Mouse (Mus musculus): ENCODE data around the gene Sgms1. TPM values are rescaled to one million over a fixed set of nuclear protein-coding genes. Genes with fewer than 3 reads are reported as not detected.

Sgms1 gene
- polyA plus RNA-seq, 1 experiment = 243 TPM

GRCm38 (mm10) chr19:32292782-32293776 lies 96.4 kb downstream of the Sgms1 start:
- H3K36me3 ChIP-seq (ENCODE audit: control insufficient read depth, insufficient read depth, low read length) = no peaks in the 10 kb centered on the region; the same call in none of the 2 replicates
- H3K27me3 ChIP-seq (ENCODE audit: control insufficient read depth, insufficient read depth, low read length) = no peaks in the 10 kb centered on the region
- TF ChIP-seq CTCF (IDR thresholded peaks at IDR 0.05; ENCODE audit: control insufficient read depth, insufficient read depth, insufficient replicate concordance, low read depth, low read length) (no peak), POLR2A (IDR thresholded peaks at IDR 0.05; ENCODE audit: control insufficient read depth, low read depth, low read length) (no peak)
- H3K27ac ChIP-seq (ENCODE audit: control insufficient read depth, insufficient read depth, low read depth, low read length) = no peak overlapping the region
- H3K4me3 ChIP-seq (ENCODE audit: control insufficient read depth, low read depth, low read length) = no peak overlapping the region
- peaks cover 2% of the 10 kb centered on the region for H3K4me1 ChIP-seq (ENCODE audit: control insufficient read depth, insufficient read depth, low read length)

DNA sequence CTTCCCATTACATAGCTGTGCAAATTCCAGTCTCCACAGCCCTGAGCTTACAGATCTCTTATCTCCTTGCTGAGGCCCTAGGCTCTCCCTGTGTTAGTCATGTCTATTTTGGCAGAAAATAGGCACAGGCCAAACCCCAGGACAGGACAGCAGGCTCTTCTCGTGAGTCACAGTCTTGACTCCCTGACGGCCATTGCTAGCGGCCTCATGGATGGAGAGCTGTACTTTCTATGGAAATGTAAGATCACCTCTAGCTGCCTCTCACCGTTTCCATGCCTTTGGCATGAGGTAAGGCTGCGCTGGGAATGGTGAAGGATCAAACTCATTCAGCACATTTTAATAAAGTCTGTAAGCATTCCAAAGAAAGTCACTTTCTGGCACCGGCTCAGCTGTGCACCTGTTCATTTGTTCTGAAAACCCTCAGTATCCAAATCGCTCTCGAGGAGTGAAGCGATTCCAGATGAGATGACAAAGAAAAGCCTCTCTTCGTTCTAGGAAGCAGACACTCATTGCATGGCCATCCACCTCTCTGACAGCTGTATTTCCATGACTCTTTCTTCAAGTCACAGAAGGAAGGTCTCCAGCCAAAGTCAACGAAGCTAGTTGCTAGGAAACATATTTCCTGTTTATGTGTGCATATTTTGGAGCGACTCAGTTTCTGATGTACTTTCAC lies 97.3 kb downstream of the Sgms1 start:
- Histone ChIP-seq H3K36me3 (ENCODE audit: control insufficient read depth, insufficient read depth, low read length) (no peaks in the 10 kb centered on the region; the same call in none of the 2 replicates), H3K27ac (ENCODE audit: control insufficient read depth, insufficient read depth, low read depth, low read length) (peak overlapping the region; percentile 36), H3K27me3 (ENCODE audit: control insufficient read depth, insufficient read depth, low read length) (no peaks in the 10 kb centered on the region), H3K4me3 (ENCODE audit: control insufficient read depth, low read depth, low read length) (no peak overlapping the region), H3K4me1 (ENCODE audit: control insufficient read depth, insufficient read depth, low read length) (peaks cover 2% of the 10 kb centered on the region)
- no peak for TF ChIP-seq CTCF (IDR thresholded peaks at IDR 0.05; ENCODE audit: control insufficient read depth, insufficient read depth, insufficient replicate concordance, low read depth, low read length)
- TF ChIP-seq POLR2A (IDR thresholded peaks at IDR 0.05; ENCODE audit: control insufficient read depth, low read depth, low read length) = no peak

DNA sequence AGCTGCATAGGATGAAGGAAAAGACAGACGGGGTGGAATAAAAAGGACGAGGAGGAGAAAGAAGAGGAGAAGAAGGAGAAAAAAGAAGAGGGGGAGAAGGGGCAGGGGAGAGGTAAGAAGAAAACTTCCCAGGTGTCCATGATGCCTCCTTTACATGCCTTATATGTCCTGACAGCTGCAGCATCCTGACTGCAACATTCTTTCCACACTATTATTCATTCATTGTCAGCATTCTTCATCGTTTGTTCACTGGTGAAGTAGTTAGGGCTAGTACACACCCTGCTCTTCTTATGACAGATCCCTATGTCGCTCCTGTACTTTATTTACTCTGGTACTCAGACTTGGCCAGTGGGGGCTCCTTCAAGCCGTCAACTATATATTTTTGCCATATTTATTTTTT lies 98.4 kb downstream of the Sgms1 start:
- H3K27ac ChIP-seq (ENCODE audit: control insufficient read depth, insufficient read depth, low read depth, low read length) = no peak overlapping the region
- no peaks in the 10 kb centered on the region for H3K27me3 ChIP-seq (ENCODE audit: control insufficient read depth, insufficient read depth, low read length)
- no peak overlapping the region for H3K4me3 ChIP-seq (ENCODE audit: control insufficient read depth, low read depth, low read length)
- TF ChIP-seq CTCF (IDR thresholded peaks at IDR 0.05; ENCODE audit: control insufficient read depth, insufficient read depth, insufficient replicate concordance, low read depth, low read length) (no peak), POLR2A (IDR thresholded peaks at IDR 0.05; ENCODE audit: control insufficient read depth, low read depth, low read length) (no peak)
- H3K36me3 ChIP-seq (ENCODE audit: control insufficient read depth, insufficient read depth, low read length) = no peaks in the 10 kb centered on the region; the same call in none of the 2 replicates
- peaks cover 2% of the 10 kb centered on the region for H3K4me1 ChIP-seq (ENCODE audit: control insufficient read depth, insufficient read depth, low read length)

DNA sequence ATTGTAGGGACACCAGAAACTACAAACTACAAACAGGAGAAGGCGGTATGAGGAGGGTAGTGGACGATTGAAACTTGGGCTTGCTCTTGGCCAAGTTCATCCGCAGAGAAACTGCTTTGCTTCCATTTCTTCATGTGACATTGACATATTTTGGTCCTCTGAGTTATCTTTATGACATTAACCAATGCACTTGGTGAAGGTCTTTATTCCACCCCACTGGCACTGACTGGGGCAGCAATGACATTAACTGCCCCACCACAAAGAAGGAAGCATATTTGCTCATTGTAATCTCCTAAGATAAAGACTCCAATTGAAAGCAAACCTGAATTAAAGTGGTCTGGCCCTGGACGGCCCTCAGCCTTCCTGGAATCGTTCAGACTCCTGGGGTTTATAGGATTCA lies 100.6 kb downstream of the Sgms1 start:
- Histone ChIP-seq H3K4me1 (ENCODE audit: control insufficient read depth, insufficient read depth, low read length) (peaks cover 2% of the 10 kb centered on the region), H3K4me3 (ENCODE audit: control insufficient read depth, low read depth, low read length) (no peak overlapping the region), H3K36me3 (ENCODE audit: control insufficient read depth, insufficient read depth, low read length) (no peaks in the 10 kb centered on the region; the same call in none of the 2 replicates), H3K27ac (ENCODE audit: control insufficient read depth, insufficient read depth, low read depth, low read length) (no peak overlapping the region), H3K27me3 (ENCODE audit: control insufficient read depth, insufficient read depth, low read length) (no peaks in the 10 kb centered on the region)
- no peak for TF ChIP-seq POLR2A (IDR thresholded peaks at IDR 0.05; ENCODE audit: control insufficient read depth, low read depth, low read length)
- TF ChIP-seq CTCF (IDR thresholded peaks at IDR 0.05; ENCODE audit: control insufficient read depth, insufficient read depth, insufficient replicate concordance, low read depth, low read length) = no peak

DNA sequence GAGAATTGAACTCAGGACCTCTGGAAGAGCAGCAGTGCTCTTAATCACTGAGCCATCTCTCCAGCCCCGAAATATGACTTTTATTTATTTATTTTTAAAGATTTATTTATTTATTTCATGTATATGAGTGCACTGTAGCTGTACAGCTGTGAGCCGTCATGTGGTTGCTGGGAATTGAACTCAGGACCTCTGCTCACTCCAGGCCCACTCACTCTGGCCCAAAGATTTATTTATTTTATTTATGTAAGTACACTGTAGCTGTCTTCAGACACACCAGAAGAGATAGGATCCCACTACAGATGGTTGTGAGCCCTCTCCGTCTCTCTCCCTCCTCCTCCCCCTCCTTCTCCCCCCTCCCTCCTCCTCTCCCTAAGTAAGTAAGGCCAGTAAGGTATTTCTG lies 101.7 kb downstream of the Sgms1 start:
- H3K4me3 ChIP-seq (ENCODE audit: control insufficient read depth, low read depth, low read length) = no peak overlapping the region
- no peaks in the 10 kb centered on the region; the same call in none of the 2 replicates for H3K36me3 ChIP-seq (ENCODE audit: control insufficient read depth, insufficient read depth, low read length)
- H3K4me1 ChIP-seq (ENCODE audit: control insufficient read depth, insufficient read depth, low read length) = peaks cover 2% of the 10 kb centered on the region
- no peak overlapping the region for H3K27ac ChIP-seq (ENCODE audit: control insufficient read depth, insufficient read depth, low read depth, low read length)
- no peaks in the 10 kb centered on the region for H3K27me3 ChIP-seq (ENCODE audit: control insufficient read depth, insufficient read depth, low read length)
- TF ChIP-seq CTCF (IDR thresholded peaks at IDR 0.05; ENCODE audit: control insufficient read depth, insufficient read depth, insufficient replicate concordance, low read depth, low read length) = no peak

- H3K27me3 ChIP-seq (ENCODE audit: control insufficient read depth, insufficient read depth, low read length) = no peaks in the 10 kb centered on the region
- no peaks in the 10 kb centered on the region; the same call in 1 of the 2 replicates for H3K36me3 ChIP-seq (ENCODE audit: control insufficient read depth, insufficient read depth, low read length)
- H3K4me1 ChIP-seq (ENCODE audit: control insufficient read depth, insufficient read depth, low read length) = no peaks in the 10 kb centered on the region
- TF ChIP-seq CTCF (IDR thresholded peaks at IDR 0.05; ENCODE audit: control insufficient read depth, insufficient read depth, insufficient replicate concordance, low read depth, low read length) (no peak), POLR2A (IDR thresholded peaks at IDR 0.05; ENCODE audit: control insufficient read depth, low read depth, low read length) (no peak)
- no peak overlapping the region for H3K4me3 ChIP-seq (ENCODE audit: control insufficient read depth, low read depth, low read length)
- no peak overlapping the region for H3K27ac ChIP-seq (ENCODE audit: control insufficient read depth, insufficient read depth, low read depth, low read length)
Observed at GRCm38 (mm10) chr19:32285455-32285831, 104.1 kb downstream of the Sgms1 start.

Measured in testis, adult 2 months (tissue).